Mouse (Mus musculus) olfactory bulb, adult 2 months (tissue): ENCODE measurements around the gene Aox3.

Experiments
- CTCF ChIP-seq: fragments of 200-500 bp; IDR thresholded peaks from 2 replicates; pipeline ENCODE4 v1.5.1; 2012; ENCODE audit warnings: low read depth, mild to moderate bottlenecking, low read length, moderate library complexity; ENCODE audit not compliant: insufficient read depth
- POLR2A ChIP-seq: fragments of 200-500 bp; IDR thresholded peaks from 2 replicates; pipeline ENCODE4 v1.6.1; 2012; ENCODE audit warnings: mild to moderate bottlenecking, low read depth, low read length, moderate library complexity; ENCODE audit not compliant: insufficient read depth

- TF ChIP-seq CTCF (no peak), POLR2A (no peak)
Measured at GRCm38 (mm10) chr1:58078390-58078789, 34.5 kb upstream of the Aox3 start.
